28 mouse cellular contexts compared by ENCODE assay signal in genomic region chr11:63844701-63845100, GRCm38 (mm10).
DNase-seq lines count a peak whose midpoint lies in the region; ATAC-seq lines count a peak whose summit lies in the region.
"Had no signal": no experiment of that assay in that cellular context is flagged by ENCODE, and none has a peak within 500 bp of the region (broad histone marks: within the 10 kb centered on the region; RNA-seq: fewer than 3 reads in every experiment).

No protein-coding gene starts in this region.

- H3K27me3 ChIP-seq in midbrain, embryonic 14.5 days (ENCODE audit: control insufficient read depth, insufficient read depth, low read length): no peaks in the 10 kb centered on the region
- no peaks in the 10 kb centered on the region for H3K27me3 ChIP-seq in midbrain, embryonic 10.5 days (ENCODE audit: low read depth, poor library complexity, severe bottlenecking)
- no peaks in the 10 kb centered on the region for H3K27me3 ChIP-seq in embryonic facial prominence, embryonic 14.5 days (replicated peaks; ENCODE audit: control insufficient read depth, insufficient read depth, low read length)
- H3K27me3 ChIP-seq in limb, embryonic 13.5 days: peaks cover 16% of the 10 kb centered on the region
- H3K27me3 ChIP-seq: forebrain, embryonic 15.5 days; hindbrain, embryonic 12.5 days; kidney, embryonic 15.5 days; lung, embryonic 15.5 days; stomach, embryonic 15.5 days had no signal

- ATAC-seq in midbrain, embryonic 14.5 days (ENCODE audit: low FRiP score, low TSS enrichment): no peak
- no peak for ATAC-seq in embryonic facial prominence, embryonic 14.5 days (ENCODE audit: low read depth)
- no peak for ATAC-seq in limb, embryonic 13.5 days (ENCODE audit: low FRiP score, low read depth)
- ATAC-seq: activated CD4-positive, CD25-positive, alpha-beta regulatory T cell, adult 4 months; forebrain, embryonic 15.5 days had no signal

- peak; percentile 25 for DNase-seq in midbrain, embryonic 14.5 days
- no peak for DNase-seq in midbrain, embryonic 10.5 days (ENCODE audit: low spot score)
- DNase-seq in embryonic facial prominence, embryonic 14.5 days (ENCODE audit: low spot score): peak; percentile 48
- DNase-seq in ovary, postnatal 14 days (ENCODE audit: low spot score): no peak
- no peak for DNase-seq in gastrocnemius, adult 8-10 months (ENCODE audit: low spot score in 2 of 2)
- DNase-seq: adrenal gland, adult 2 months; adrenal gland, postnatal 36 days; B cell, adult 2 months; cerebellum, adult 2 months; cerebellum, postnatal 25 days; embryo, embryonic 11 days; gastrocnemius, postnatal 10 days; heart, adult 11 months; heart, postnatal 36 days; kidney, adult 18-20 months; kidney, postnatal 25 days; right cerebral cortex, postnatal 25 days had no signal

- H3K9me3 ChIP-seq in midbrain, embryonic 14.5 days (ENCODE audit: control insufficient read depth, low read length): no peaks in the 10 kb centered on the region
- no peaks in the 10 kb centered on the region for H3K9me3 ChIP-seq in midbrain, embryonic 10.5 days (replicated peaks)
- H3K9me3 ChIP-seq in embryonic facial prominence, embryonic 14.5 days (ENCODE audit: control insufficient read depth, low read length): no peaks in the 10 kb centered on the region
- no peaks in the 10 kb centered on the region for H3K9me3 ChIP-seq in limb, embryonic 13.5 days
- H3K9me3 ChIP-seq: forebrain, embryonic 15.5 days; hindbrain, embryonic 12.5 days; kidney, embryonic 15.5 days; lung, embryonic 15.5 days; stomach, embryonic 15.5 days had no signal

- 55% methylated on average over 8 of the region's 8 CpGs for WGBS in midbrain, embryonic 14.5 days
- 69% methylated on average over 8 of the region's 8 CpGs for WGBS in midbrain, embryonic 10.5 days
- 29% methylated on average over 8 of the region's 8 CpGs for WGBS in embryonic facial prominence, embryonic 14.5 days
- WGBS in limb, embryonic 13.5 days: 24% methylated on average over 8 of the region's 8 CpGs

- H3K4me1 ChIP-seq in midbrain, embryonic 14.5 days (ENCODE audit: control insufficient read depth, insufficient read depth, low read length): no peaks in the 10 kb centered on the region
- peaks cover 6% of the 10 kb centered on the region; the same call in 1 of the 2 replicates for H3K4me1 ChIP-seq in midbrain, embryonic 10.5 days
- H3K4me1 ChIP-seq in embryonic facial prominence, embryonic 14.5 days (ENCODE audit: control insufficient read depth, insufficient read depth, low read length): peaks cover 4% of the 10 kb centered on the region; the same call in 1 of the 2 replicates
- peaks cover 14% of the 10 kb centered on the region for H3K4me1 ChIP-seq in limb, embryonic 13.5 days
- H3K4me1 ChIP-seq: forebrain, embryonic 15.5 days; hindbrain, embryonic 12.5 days; lung, embryonic 15.5 days; stomach, embryonic 15.5 days had no signal

- H3K4me3 ChIP-seq in midbrain, embryonic 14.5 days (replicated peaks; ENCODE audit: low read depth, low read length): no peak overlapping the region
- no peak overlapping the region for H3K4me3 ChIP-seq in midbrain, embryonic 10.5 days
- H3K4me3 ChIP-seq in embryonic facial prominence, embryonic 14.5 days (ENCODE audit: low read depth, low read length): no peak overlapping the region
- no peak overlapping the region for H3K4me3 ChIP-seq in limb, embryonic 13.5 days
- H3K4me3 ChIP-seq: forebrain, embryonic 15.5 days; hindbrain, embryonic 12.5 days; kidney, embryonic 15.5 days; lung, embryonic 15.5 days; myocyte; stomach, embryonic 15.5 days had no signal

- no peak overlapping the region for H3K9ac ChIP-seq in midbrain, embryonic 14.5 days (replicated peaks; ENCODE audit: low read length)
- no peak overlapping the region for H3K9ac ChIP-seq in embryonic facial prominence, embryonic 14.5 days (ENCODE audit: low read depth, low read length)
- H3K9ac ChIP-seq in limb, embryonic 13.5 days: no peak overlapping the region
- H3K9ac ChIP-seq: forebrain, embryonic 15.5 days; hindbrain, embryonic 12.5 days; kidney, embryonic 15.5 days; lung, embryonic 15.5 days; stomach, embryonic 15.5 days had no signal

- no peak overlapping the region for H3K4me2 ChIP-seq in midbrain, embryonic 14.5 days (ENCODE audit: low read length)
- no peak overlapping the region for H3K4me2 ChIP-seq in embryonic facial prominence, embryonic 14.5 days (ENCODE audit: low read depth, low read length)
- peak overlapping the region; percentile 30; the same call in 1 of the 2 replicates for H3K4me2 ChIP-seq in limb, embryonic 13.5 days (replicated peaks)
- H3K4me2 ChIP-seq: forebrain, embryonic 15.5 days; heart, embryonic 11.5 days; hindbrain, embryonic 12.5 days; kidney, embryonic 15.5 days; liver, embryonic 11.5 days; lung, embryonic 15.5 days; midbrain, embryonic 11.5 days; stomach, embryonic 15.5 days had no signal

- H3K27ac ChIP-seq in midbrain, embryonic 14.5 days (replicated peaks; ENCODE audit: low read depth, low read length): no peak overlapping the region
- no peak overlapping the region for H3K27ac ChIP-seq in midbrain, embryonic 10.5 days (replicated peaks)
- no peak overlapping the region for H3K27ac ChIP-seq in embryonic facial prominence, embryonic 14.5 days (replicated peaks; ENCODE audit: low read depth, low read length)
- H3K27ac ChIP-seq in limb, embryonic 13.5 days: peak overlapping the region; percentile 29; the same call in 1 of the 2 replicates
- H3K27ac ChIP-seq: forebrain, embryonic 15.5 days; hindbrain, embryonic 12.5 days; kidney, embryonic 15.5 days; lung, embryonic 15.5 days; stomach, embryonic 15.5 days had no signal

- H3K36me3 ChIP-seq in midbrain, embryonic 14.5 days (ENCODE audit: control insufficient read depth, insufficient read depth, low read length): no peaks in the 10 kb centered on the region
- H3K36me3 ChIP-seq in midbrain, embryonic 10.5 days: no peaks in the 10 kb centered on the region
- no peaks in the 10 kb centered on the region for H3K36me3 ChIP-seq in embryonic facial prominence, embryonic 14.5 days (ENCODE audit: control insufficient read depth, insufficient read depth, low read length)
- H3K36me3 ChIP-seq in limb, embryonic 13.5 days: no peaks in the 10 kb centered on the region
- H3K36me3 ChIP-seq: forebrain, embryonic 15.5 days; hindbrain, embryonic 12.5 days; kidney, embryonic 15.5 days; lung, embryonic 15.5 days; stomach, embryonic 15.5 days had no signal

Comparison
In these comparisons a context has a peak if more than half of its experiments do, and no peak if none do; other contexts are left out.
1. DNase-seq: peak in midbrain, embryonic 14.5 days (single experiment) and embryonic facial prominence, embryonic 14.5 days (single experiment); none in midbrain, embryonic 10.5 days (single experiment), ovary, postnatal 14 days (single experiment) and gastrocnemius, adult 8-10 months (0 of 2).